Mouse (Mus musculus) adrenal gland, adult 8-10 months (tissue): ENCODE measurements around the gene Gm28374. TPM values are rescaled to one million over a fixed set of nuclear protein-coding genes. Genes with fewer than 3 reads are reported as not detected.
"Not testable (repeated sequence)": the region's sequence is repeated elsewhere in the genome, so short reads cannot be mapped to it uniquely, and the experiment has no call there.

Source experiments
- DNase-seq: peaks from one replicate; pipeline ENCODE4 v3.0.0; 2022
- total RNA-seq, 4 experiments: library from RNA; stranded (reverse); gene quantifications; 2 replicates each; pipeline ENCODE4 v1.2.4; 2022

The Gm28374 gene
- total RNA-seq = not detected

DNA sequence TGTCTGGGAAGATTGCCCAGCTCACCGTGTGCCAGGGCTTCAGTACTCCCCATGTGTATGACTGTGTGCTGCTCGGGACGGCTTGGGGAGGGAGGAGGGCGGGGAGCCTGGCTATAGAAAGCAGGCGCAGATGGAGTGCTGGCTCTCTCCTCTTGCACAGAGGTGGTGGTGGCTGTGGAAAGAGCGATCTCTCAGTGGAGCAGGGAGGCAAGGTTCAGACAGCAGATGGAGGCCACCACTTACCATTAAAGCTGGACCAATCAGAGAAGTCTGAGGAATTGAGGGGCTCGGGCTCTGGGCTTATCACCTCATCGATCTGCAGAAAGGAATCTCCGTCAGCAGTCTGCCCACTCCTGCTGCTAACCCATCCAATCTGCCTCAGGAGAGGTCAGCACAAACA lies at the start of gene Gm28374:
Gm28374 (minus strand) TSS at position 101 of the 400 bp plus-strand sequence.
- no peak for DNase-seq

DNA sequence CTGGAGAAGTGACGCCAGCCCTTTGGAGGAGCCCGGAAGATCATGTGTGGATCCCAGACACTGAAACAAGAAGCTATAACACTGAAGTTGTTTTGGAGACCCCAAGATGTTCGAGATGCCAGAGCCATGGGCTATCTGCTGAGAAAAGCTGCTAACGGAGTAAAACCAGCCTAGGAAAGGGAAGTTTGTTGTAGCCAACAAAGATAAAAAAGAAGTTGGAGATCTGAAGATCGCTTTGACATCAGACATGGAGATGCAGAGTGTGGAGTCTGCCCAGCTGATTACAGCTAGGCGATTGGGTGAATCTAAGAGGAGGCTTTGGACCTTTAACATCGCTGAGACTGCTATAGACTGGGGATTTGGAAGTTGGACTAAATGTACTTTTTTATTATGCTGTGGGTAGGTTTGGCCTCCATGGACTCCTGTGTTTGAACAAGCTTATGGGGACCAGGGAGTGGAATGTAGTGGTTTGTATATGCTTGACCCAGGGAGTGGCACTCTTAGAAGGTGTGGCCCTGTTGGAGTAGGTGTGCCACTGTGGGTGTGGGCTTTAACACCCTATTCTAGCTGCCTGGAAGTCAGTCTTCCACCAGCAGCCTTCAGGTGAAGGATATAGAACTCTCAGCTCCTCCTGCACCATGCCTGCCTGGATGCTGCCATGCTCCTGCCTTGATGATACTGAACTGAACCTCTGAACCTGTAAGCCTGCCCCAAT lies 48.5 kb upstream of the Gm28374 start:
- DNase-seq = not testable (repeated sequence)

- peak; percentile 95 for DNase-seq
Observed at GRCm38 (mm10) chr19:6127760-6128341, 45.8 kb upstream of the Gm28374 start, which contains the start of gene Snx15. Gene Snx15, minus strand, starts transcription at chr19:6128304.

DNA sequence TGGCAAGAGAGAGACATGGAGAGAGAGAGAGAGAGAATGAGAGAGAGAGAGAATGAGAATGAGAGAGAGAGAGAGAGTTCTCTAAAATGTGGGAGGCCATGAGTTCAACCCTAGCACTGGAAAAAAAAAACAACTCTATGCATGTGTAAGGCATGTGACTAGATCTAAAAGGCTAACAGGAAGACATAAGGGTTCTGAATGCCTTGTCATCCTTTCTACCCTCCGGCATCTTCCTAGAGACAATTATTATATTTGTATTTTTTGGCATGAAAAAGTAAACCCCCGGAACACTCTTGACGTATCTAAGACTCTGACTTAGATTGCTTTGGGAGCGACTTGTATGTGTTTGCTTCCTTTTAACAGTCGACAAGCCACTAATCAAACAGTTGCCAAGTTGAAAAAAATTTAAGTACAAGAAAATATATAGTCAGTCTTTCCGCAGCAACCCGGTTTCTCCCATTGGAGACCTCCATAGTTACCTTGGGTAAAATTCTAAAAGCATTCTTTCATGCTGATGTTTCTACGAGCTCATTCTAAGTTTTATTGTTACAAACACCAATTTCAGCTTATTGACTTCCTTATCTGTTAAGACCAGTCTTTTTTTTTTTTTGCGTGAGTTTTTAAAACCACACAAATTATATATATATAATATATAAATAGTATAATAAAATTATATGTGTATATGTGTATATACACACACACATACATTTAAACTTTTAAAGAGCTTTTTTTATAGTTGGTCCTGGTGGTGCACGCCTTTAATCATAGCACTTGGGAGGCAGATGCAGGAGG lies 44.9 kb upstream of the Gm28374 start:
- no peak for DNase-seq

DNA sequence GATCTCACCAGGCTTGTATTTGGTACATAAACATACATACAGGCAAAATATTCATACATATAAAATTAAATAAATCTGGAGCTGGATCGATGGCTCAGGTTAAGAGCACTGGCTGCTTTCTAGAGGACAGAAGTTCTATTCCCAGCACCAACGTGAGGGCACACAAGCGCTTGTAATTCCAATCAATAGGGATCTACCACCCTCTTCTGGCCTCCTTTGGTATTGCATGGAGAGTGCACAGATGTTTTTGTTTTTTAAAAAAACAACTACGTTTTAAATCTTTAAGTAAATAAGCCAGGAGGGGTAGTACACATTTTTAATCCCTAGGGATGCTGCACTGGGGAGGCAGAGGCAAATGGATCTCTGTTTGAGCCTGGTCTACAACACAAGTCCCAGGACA lies 44.2 kb upstream of the Gm28374 start:
- DNase-seq = no peak

GRCm38 (mm10) chr19:6124898-6125297 lies 42.8 kb upstream of the Gm28374 start:
- DNase-seq = no peak

GRCm38 (mm10) chr19:6123330-6123729 lies 41.3 kb upstream of the Gm28374 start:
- DNase-seq = no peak

DNA sequence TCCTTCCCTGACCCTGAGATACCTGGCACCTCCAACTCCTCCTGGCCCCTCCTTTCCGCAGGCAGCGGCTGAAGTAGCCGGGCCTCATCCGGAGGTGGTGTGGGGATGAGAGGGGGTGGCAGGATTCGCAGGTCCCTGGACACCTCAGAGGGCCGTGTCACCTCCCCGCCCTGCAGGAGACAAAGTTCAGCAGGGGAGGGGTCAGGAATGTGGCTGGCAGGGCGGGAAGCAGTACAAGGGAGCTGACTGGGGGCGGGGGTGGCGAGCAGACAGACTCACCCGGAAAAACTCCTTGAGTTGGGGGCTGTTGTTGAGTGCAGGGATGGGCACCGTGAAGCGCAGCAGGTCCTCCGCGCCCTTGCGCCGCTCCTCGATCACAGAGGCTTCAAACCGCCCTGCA lies 39.7 kb upstream of the Gm28374 start:
- DNase-seq = no peak

DNA sequence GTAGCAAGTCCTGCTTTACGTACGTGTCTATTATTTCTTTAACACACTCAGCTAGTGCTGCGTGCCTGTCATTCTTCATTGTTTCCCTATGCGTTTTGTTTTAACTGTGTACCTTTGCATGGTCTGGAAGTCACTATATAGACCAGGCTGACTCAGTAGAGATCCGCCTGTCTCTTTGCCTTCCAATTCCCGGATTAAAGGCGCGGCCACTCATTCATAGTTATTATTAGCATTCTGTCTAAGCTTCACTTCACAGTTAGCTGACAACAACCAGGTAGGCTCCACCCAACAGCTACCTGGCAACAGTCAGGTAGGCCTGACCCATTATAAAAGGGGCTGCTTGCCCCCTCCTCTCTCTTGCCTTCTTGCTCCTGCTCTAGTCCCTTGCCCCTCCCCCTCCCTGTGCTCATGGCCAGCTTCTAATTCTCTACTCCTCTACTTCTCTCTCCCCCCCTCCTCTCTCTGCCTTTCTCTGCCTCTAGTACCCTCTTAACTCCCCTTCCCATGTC lies 36.7 kb upstream of the Gm28374 start:
- no peak for DNase-seq

DNA sequence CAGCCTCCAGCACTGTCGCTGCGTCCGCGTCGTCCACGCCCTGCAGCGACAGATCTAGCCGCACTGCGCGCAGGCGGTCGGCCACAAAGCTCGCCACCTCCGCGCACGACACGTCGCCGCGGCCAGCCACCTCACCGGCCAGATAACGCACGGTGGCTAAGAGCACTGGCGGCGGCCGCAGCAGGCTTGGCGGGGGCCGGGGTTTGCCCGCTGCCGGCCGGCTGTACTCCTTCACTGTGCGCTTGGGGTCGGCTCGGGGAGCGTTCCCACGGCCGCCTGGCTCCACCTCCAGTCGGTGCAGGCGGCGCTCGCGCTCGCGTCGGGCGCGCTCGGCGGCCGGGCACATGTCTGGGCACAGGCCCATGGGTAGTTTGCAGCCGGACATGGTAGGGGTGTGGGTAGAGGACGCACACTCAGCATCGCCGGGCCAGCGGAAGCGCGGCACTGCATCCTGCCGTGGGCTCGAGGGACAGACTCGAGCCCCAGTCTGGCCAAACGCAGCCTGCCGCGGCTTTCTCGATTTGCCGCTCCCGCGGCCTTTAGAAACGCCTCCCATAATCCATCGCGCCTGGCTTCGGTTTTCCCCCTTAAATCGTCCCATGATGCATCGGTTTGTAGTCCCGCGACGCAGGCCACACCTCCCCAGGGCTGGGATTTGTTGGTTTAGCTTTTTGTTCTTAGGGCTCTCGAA lies 36.1 kb upstream of the Gm28374 start, which contains the start of gene Sac3d1:
Sac3d1 (minus strand) TSS at position 665 of the 691 bp plus-strand sequence.
- peak; percentile 84 for DNase-seq

DNA sequence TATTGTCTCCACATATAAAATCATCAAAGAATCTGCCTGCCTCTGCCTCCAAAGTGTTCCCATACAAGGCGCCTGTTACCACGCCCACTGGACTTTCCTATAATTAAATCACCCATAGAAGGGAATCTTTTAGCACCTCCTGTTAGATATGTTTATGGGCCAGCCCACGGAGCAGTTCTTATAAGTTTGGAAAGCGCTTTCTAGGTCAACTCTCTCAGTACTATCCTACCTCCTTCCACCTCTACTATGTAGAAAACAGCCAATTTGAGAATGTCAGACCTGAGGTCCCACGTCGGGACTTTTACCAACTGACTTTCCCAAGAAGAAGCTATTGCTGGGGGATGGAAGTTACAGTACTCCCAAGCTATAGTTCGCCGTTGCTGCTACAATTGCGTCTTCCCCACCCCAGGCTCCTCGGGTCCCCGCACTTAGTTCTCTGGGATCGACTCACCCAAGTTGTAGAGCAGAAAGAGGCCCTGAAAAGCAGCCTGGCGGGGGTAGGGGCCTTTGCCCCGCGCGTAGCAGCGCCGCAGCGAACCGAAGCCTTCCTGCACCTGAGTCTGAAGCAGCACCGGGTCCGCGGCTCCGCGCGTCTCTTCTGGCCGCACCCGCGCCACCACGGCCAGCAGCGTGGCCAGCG lies 35.4 kb upstream of the Gm28374 start:
- DNase-seq = no peak

- DNase-seq = no peak
Observed at GRCm38 (mm10) chr19:6116113-6116850, 34.2 kb upstream of the Gm28374 start.

DNA sequence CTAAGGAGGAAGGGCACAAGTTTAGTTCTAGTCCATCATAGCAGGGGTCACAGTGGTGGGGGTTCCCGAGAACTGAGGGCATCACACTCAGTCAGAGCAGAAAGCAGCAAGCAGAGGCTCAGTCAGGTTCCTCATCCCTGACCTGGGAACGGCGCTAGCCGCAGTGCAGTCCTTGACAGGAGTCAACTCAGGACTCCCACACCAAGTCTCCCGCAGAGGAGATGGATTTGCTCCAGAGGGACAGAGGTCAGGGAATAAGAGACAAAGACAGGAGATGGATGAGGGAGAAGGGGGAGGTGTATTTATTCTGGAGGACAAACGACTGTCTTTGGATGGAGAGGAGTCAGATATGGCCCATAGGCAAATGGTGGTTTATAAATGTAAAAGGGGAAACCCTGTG lies 31.1 kb upstream of the Gm28374 start:
- no peak for DNase-seq

GRCm38 (mm10) chr19:6105586-6105985 lies 23.5 kb upstream of the Gm28374 start, which contains the start of gene Naaladl1:
Gene Naaladl1, plus strand, starts transcription at chr19:6105782.
- DNase-seq = no peak

- no peak for DNase-seq
Observed at GRCm38 (mm10) chr19:6104476-6104875, 22.4 kb upstream of the Gm28374 start.

DNA sequence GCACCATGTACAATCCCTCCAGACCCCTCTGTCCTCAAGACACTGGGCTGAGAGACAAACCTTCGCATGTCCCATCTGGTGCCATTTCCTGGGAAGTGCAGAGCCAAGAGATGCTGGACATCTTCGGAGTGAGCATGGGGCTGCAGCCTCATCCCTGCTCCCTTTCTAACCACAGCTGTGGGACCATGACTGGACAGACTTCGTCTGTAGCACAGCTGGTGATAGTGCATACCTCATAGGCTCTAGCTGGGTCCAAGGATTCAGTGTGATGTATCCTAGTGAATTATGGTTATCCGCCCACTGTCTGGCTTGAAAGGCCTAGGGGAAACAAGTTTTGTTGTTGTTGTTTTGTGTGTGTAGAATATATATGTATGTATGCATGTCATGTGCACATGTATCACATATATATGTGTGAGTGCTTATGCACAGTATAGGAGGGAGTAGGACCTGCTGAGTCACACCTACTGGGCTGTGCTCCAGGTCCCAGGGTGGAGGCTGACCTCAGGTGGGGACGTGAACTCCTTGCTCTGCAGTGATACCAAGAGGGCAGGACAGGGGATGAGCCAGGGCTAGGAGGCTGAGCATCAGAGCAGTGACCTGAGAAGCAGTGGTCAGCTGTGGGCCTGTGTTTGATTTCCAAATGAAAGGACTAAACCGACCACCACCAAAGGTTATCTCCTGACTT lies 20.3 kb upstream of the Gm28374 start:
- DNase-seq = no peak

DNA sequence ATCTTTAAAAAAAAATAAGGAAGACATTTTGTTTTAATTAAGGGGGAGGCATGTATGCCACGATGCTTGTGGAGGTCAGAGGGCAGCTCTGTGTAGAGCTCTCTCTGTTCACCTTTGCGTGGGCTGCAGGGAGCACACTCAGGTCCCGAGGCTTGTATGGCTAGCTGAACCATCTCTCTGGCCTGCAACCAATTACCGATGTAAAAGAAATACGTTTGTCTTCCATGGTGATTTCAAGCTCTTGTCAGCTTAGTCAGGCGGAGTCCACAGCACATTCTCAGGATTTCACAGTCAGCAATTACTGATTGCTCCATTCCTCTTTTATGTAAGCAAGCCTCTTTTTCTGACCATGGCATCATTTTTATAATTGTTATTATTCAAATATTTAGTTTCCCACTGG lies 19.1 kb upstream of the Gm28374 start:
- no peak for DNase-seq

DNA sequence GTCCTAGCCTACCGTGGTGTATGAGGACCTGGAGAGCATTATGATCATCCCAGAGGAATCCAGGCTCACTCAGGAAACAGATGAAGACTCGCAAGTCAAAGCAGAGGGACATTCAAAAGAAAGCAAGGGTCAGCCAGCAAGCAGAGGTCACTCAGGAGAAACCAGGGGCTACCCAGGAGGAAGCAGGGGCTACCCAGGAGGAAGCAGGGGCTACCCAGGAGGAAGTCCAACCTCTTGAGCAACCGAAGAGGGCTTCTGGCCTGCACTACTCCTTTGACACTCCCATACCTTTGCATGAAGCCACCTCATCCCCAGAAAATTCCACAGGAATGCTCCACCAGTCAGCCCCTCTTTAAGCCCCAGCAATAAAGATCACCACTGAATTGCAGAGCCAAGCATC lies 15.8 kb upstream of the Gm28374 start:
- no peak for DNase-seq

GRCm38 (mm10) chr19:6094119-6094518 lies 12.1 kb upstream of the Gm28374 start, which contains the start of gene AC131692.1:
Gene AC131692.1, plus strand, starts transcription at chr19:6094419.
- DNase-seq = no peak

DNA sequence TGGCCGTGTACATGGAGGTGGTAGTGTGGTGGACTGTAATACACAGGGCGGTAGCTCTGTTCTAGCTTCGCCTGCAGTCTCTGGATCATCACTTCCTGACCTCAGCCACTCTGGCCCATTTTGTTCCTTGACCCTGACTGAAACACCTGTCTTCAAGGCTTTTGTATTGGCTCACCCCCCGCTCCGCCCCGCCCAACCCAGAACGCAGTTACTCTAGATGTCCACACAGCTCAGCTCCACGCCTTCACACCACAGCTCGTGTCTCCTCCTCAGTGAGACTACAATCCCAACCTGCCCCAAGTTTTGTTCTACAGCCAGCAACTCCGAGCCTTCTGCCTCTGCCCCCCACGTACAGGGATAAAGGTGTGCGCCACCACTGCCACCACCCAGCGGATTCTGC lies 6.8 kb upstream of the Gm28374 start:
- DNase-seq = no peak
